Mouse (Mus musculus) layer of hippocampus, postnatal 14 days (tissue): ENCODE results near the gene Rab19. TPM values are rescaled to one million over a fixed set of nuclear protein-coding genes. Genes with fewer than 3 reads are reported as not detected.
"Not testable (repeated sequence)": the region's sequence is repeated elsewhere in the genome, so short reads cannot be mapped to it uniquely, and the experiment has no call there.

Source experiments
- DNase-seq, 2 experiments: peaks; one replicate each; pipeline ENCODE4 v3.0.0; 2021 to 2022; ENCODE audit warnings: low spot score in 2 of 2, mixed read lengths in 1 of 2
- total RNA-seq, 2 experiments: library from RNA; stranded (reverse); gene quantifications; 2 replicates each; pipeline ENCODE4 v1.2.3; 2021

Gene Rab19
- total RNA-seq, 2 experiments from 2014 or later = 0.21 TPM; not detected in 1

- DNase-seq = no peak
Measured at GRCm38 (mm10) chr6:39429007-39429788, 48.2 kb downstream of the Rab19 start.

- no peak for DNase-seq
Measured at GRCm38 (mm10) chr6:39430722-39431121, 49.7 kb downstream of the Rab19 start.

- DNase-seq = no peak
Measured at GRCm38 (mm10) chr6:39433174-39433573, 52.2 kb downstream of the Rab19 start.

- DNase-seq = no peak
Measured at GRCm38 (mm10) chr6:39433701-39434100, 52.7 kb downstream of the Rab19 start.

- DNase-seq = no peak
Measured at GRCm38 (mm10) chr6:39434111-39434885, 53.3 kb downstream of the Rab19 start.

GRCm38 (mm10) chr6:39434886-39435492 is 54.0 kb downstream of the Rab19 start:
- DNase-seq = no peak

GRCm38 (mm10) chr6:39435875-39436274 is 54.9 kb downstream of the Rab19 start:
- DNase-seq = no peak

GRCm38 (mm10) chr6:39437519-39437918 is 56.5 kb downstream of the Rab19 start:
- not testable (repeated sequence) for DNase-seq

Other genes starting within 250 kb of the Rab19 start
- 10 to 100 TPM; 29.8 to 33.0 TPM for gene Kdm7a, start 174.4 kb upstream of the Rab19 start, total RNA-seq
- gene Slc37a3, start 3.5 kb upstream of the Rab19 start, total RNA-seq = 10 to 100 TPM; 85.7 to 87.6 TPM
- 100 to 1,000 TPM; 145 to 156 TPM for gene Mkrn1, start 39.3 kb downstream of the Rab19 start, total RNA-seq
- 10 to 100 TPM; 30.0 to 35.7 TPM for gene Dennd2a, start 176.7 kb downstream of the Rab19 start, total RNA-seq
- 10 to 100 TPM; 28.0 to 32.3 TPM for gene Adck2, start 192.7 kb downstream of the Rab19 start, total RNA-seq
- gene Gm42420, start 204.6 kb downstream of the Rab19 start, total RNA-seq = under 1 TPM in 1 of 2 experiments, not detected in 1; 0.88 TPM
- gene Ndufb2, start 211.4 kb downstream of the Rab19 start, total RNA-seq = 100 to 1,000 TPM; 182 to 188 TPM